Mouse (Mus musculus): ENCODE data around the gene Tnni1.

The Tnni1 gene

DNA sequence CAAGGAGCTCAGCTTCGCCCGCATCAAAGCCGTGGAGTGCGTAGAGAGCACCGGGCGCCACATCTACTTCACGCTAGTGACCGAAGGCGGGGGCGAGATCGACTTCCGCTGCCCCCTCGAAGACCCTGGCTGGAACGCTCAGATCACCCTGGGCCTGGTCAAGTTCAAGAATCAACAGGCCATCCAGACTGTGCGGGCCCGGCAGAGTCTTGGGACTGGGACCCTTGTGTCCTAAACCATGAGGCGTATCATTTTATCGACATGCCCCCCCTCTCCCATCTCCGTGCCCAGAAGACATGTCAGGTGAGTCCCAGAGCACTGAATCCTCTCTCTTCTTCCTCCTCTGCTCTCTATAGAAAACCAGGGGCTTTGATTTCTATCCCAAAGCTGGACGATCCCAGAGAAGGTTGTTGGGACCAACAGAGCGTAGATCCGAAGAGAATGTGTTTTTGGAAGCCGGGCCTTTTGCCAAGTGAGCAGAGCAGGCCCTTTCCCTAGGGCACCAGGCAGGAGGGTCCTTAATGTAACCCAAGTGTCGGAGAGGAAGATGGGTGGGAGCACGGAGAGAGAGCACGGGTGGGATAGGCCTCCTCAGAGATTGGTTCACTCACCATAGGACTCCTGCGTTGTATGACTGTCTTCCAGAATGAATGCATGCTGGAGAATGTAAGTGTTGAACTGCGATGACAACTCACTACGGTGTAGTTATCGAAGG, 12.5 kb upstream of the Tnni1 start:
- no peak for DNase-seq (ENCODE audit: extremely low read depth, low read depth, low spot score)

DNA sequence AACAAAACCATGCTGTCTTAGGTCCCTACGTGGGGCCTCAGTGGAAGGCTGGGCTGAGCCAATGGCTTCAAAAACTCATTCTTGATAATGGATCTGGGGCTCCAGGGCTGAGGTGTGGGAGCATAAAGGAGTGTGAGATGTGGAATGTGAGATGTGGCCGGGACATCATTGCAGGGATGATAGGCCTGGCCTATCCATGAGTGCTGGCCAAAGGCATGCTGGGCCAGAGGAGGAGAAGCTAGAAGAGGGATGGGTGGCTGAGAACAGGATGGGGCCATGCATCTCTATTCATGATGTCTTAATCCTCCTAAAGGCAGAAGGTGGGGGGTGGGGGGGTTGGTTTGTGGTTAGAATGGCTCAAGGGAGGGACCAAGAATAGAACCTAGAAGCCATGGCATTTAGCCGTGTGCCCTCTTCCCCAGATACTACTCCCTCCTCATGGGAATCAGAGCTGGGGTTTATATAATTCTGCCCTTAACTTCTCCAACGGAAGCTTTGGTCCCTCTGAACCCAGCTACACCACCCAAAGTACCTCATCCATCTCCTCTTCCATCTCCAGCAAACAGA, 11.8 kb upstream of the Tnni1 start:
- no peak for DNase-seq (ENCODE audit: extremely low read depth, low read depth, low spot score)

DNA sequence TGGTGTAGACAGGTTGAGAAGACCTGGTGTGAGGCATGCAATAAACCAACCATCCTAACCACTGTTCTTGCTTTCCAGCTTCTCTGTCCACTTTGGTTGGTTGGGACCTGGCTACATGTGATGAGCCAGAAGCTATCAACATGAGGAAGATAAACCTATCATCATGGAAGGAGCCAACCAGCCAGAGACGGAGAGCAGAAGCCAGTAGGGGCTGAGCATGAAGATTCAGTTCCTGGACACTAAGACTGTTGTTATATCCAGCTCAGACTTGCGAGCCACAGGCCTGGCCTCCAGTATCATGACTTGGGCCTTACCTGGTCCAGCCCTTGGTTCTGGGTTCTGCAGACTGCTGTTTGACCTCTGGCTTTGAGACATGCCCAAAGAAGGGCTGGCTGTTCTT, 10.8 kb upstream of the Tnni1 start:
- DNase-seq (ENCODE audit: extremely low read depth, low read depth, low spot score), result no peak

GRCm38 (mm10) chr1:135770237-135770636, 9.0 kb upstream of the Tnni1 start:
- no peak for DNase-seq (ENCODE audit: extremely low read depth, low read depth, low spot score)

DNA sequence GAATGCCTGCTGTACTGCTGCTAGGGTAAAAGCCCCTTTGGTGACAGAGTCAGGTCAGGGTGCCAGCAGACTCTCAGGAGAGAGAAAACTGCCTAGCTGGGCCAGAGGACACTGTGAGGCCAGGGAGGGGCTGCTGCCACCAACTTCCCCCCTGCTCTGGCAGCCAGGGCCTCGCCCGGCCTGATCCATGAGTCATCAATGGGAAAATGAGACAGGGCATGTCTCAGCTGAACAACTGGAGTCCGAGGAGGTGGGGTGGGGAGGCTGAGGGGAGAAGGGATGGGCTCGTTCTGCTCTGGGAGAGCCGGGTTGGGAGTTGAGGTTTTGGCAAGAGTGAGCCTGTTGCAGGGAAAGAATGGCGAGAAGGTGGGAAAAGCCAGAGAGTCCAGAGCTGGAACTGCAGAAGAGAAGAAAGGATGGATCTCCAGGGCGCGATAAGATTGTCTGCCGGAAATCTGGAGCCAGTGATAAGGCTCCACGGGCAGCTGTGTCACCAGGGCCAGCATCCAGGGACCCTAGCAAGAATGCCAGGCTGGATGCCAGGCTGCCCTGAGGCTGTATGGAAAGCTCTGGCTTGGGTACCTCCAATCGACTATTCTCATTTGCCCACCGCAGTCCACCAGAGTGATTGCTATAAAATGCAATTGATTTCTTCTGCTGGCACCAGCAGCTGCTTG, 8.2 kb upstream of the Tnni1 start:
- no peak for DNase-seq (ENCODE audit: extremely low read depth, low read depth, low spot score)

DNA sequence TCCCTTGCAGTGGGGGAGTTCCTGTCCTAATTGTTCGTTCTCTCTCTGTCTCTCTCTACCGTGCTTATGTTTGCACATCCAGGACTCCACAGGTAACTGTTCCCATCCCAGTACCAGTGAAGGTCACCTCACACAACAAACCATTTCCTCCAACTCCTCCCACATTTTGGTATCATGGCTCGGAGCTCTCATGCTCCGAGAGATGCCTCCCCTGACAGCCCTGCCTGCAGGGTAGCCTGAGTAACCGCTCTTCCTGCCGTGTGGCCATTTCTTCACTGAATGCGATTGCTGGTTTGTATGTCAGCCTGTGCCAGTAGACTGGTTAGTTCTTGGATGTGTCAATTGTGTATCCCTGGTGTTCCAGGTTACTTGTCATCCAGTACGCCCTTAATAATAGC, 7.7 kb upstream of the Tnni1 start:
- no peak for DNase-seq (ENCODE audit: extremely low read depth, low read depth, low spot score)

DNA sequence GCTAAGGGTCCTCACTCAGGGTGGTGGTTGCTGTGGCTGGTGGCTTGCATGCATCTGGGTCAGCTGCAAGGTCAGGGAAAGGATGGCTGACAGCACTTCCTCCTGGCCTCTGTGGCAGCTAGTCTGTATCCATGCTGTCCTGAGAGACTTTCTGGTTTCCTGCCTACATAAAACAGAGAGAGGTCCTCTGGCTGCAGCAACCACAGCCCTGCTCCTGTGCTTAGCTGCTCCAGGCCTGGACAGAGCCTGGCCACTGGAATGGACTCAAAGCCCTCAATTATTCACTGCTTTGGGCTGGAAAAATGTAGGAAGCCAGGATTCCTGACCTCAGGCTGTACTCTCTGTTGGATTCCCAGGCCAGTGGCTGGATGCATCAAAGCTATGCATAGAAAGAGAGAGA, 2.6 kb upstream of the Tnni1 start:
- DNase-seq (ENCODE audit: extremely low read depth, low read depth, low spot score), result no peak

DNA sequence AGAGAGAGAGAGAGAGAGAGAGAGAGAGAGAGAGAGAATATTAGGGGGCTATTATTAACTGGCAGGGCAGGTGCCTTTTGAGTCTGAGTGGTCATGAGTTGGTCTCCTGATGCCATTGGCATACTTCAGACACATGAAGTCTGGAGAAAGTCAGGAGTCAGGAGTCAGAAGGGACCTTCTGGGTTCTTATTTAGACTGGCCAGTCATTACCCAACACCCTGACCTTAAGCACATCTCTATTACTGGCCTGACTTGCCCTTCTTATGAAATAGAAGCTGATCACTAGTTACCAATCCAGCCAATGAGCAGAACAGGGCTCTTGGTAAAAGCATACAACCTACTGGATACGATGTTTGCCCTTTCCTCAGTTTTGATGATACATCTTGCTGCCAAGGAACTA, 2.2 kb upstream of the Tnni1 start:
- DNase-seq (ENCODE audit: extremely low read depth, low read depth, low spot score), result no peak

DNA sequence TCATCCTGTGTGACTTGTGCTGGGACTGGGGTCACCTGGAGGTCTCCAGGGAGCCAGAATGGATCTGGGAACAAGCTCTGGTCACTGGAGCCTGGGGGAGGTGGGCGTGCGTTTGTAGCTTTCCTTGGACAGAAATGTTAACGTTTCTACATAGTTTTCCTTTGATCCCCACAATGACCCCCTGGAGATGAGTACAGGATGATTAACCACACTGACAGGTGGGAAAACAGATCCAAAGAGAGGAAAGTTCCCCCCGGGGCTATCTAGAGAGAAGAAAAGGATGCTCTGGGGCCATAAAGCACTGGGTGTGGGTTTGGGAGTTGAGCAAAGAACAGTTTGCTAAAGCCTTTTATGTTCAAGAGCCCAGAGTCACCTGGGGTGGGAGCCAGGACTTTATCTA, 1.4 kb downstream of the Tnni1 start:
- no peak for DNase-seq (ENCODE audit: extremely low read depth, low read depth, low spot score)

- DNase-seq (ENCODE audit: extremely low read depth, low read depth, low spot score), result no peak
These were observed 2.0 kb downstream of the Tnni1 start for GRCm38 (mm10) chr1:135781220-135781619.

GRCm38 (mm10) chr1:135782816-135783215, 3.6 kb downstream of the Tnni1 start:
- DNase-seq (ENCODE audit: extremely low read depth, low read depth, low spot score), result no peak

DNA sequence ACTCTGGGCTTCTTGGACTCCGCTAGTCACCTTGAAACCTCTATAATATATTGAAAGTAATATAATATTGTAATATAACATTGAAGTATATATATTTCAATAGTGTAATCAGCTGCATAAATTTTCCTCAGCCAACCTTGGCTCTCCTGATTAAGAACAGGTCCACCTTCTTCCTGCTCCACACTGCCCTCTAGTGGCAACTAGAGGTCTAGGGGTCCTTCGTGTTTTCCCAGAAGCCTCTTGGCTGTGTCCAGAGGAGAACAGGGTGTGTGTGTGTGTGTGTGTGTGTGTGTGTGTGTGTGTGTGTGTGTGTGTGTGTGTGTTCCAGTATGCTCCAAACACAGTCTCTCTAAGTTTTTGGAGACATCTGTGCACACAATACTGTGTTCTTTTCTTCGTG, 8.6 kb downstream of the Tnni1 start:
- no peak for DNase-seq (ENCODE audit: extremely low read depth, low read depth, low spot score)

DNA sequence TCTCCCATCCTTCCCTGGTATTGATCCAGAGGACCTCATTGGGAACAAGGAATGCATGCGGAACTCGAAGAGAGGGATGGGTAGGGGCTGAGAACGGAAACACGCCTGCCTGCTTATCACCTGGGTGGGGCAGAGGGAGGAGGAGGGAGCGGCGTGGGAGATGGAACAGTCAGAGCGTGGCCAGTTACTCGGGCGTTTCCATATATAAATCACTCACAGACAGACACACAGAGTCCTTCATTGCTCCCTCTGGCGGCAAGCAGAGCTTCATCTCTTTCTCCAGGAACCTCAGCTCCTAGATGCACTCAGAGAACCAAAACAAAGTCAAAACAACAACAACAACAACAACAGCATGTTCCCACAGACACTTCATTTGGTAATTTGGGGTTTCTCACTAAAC, 9.5 kb downstream of the Tnni1 start:
- no peak for DNase-seq (ENCODE audit: extremely low read depth, low read depth, low spot score)

DNA sequence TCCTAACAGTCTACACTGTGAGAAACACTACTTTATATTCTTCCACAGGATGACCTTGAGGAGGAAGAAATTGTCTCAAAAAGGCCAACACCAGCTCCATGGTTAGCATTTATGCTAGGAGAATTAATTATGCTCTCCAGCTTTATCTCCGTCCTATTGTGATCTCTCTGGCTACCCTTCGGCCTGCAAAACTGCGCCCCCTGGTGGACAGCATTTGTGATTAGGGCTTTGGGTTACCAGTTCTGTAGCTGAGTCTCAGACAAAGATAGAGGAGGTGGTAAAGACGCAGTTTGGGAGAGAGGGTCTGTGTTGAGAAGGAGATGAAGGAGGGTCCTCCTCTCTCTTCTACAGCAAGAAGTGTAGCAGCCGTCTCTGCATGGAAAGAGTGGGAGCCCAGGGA, 10.6 kb downstream of the Tnni1 start:
- DNase-seq (ENCODE audit: extremely low read depth, low read depth, low spot score), result no peak

DNA sequence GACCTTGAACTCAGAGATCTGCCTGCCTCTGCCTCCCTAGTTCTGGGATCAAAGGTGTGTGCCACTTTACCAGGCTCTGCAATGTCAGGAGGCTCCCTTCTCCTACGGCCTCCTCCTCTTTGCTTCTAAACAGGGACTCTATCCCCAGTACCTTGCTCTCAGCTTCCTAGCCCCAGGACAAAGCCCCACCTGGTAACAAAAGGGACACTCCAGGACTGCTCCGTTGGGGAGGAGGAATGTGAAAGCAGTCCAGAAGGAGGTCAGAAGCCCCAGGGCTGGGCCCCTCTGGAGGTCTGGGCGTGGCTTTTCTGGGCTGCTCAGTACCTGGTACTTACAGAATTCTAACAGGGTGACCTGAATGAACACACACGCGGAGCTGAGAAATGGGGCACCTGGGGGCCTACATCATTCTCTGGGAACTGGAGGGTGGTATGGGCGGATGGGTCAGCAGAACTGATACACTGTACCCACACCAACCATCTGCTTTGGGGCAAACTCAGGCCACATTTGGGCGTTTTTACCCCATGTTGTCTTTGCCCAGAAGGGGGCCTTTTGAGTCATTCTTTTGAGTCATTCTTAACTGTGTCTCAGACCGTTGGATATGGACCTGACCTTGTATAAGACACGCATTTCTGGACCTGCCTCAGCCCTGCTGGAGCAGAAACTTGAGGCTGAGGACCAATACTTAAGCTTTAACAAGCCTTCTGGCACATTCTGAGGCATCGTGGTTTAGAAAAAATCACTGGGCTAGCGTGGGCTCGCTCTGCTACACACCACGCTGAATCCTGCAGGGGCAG, 13.1 kb downstream of the Tnni1 start:
- DNase-seq (ENCODE audit: extremely low read depth, low read depth, low spot score), result no peak

DNA sequence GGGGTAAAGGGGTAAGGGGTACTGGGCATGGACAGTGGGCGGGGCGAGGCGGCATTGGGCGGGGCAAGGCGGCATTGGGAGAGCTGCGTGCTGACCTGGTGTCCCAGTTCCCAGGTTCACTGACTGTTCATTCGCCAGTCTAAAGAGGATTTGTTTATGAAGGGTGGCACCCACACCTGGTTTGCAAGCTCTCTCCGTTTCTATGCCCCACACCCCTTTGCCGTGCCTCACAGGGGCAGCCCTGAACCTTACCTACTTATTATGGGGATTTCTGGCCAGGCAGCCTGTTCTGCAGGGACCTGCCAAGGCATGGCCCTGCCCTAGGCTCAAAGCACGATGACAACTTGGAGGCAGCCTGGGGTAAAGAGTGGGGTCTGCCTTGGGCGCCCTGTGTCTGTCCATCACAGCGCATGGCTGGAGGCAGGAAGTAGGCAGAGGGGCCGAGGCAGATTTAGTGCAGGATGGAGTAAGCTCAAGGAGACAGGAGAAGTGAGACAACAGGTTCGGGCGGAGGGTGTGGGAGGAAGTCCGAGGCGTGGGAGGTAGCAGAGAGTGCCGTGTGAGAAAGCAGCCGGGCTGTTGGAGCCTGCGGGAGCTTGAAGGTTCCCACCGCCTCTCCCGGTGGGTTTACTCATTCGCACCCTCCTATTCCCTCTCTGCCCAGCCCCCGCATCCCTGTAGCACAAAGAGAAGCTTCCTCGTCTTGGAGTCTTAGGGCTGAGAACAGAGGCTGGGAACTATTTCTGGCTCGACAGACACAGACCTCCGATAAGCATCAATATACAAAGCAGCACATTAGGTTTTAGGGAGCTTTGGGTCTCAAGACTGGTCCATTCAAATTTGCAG, 14.4 kb downstream of the Tnni1 start:
- DNase-seq (ENCODE audit: extremely low read depth, low read depth, low spot score), result no peak

DNA sequence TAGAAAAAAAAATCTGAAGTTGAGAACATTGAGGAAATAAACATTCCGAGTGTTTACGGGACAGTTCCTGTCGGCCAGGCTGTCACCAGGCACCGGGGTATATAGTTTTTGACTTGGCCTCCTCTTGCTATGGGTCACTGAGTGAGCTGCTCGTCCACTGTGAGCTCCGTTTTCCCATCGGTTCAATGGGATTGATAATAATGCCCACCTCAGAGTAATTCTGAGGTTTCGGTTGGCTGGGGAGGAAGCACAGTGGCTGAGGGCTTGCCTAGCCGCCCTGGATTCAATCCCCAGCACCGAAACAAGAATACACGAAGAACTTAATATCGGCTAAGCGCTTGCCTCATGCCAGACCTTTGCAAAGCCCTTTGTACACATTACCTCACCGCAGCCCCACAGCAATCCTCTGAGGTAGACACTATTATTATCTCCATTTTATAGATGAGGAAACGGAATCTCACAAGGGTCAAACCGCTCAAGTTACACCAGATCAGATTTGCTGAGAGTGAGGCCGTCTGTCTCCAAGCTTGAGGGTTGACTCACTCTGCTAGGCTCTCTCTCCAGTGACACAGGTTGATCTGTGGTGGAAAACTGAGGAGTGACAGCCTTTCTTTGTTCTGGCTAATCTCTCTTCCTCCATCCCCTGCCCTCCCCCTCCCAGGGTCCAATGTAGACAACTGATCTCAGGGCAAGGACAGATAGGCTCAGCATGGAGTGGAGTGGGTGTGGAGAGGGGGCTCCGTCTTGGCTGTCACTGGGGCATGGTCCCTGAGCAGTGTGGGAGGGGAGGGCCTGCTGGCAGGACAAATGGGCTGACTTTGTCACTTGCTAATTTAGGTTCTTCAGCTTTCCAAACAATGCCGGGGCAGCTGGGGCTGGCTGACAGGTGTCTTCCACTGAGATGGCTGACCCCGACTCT, 15.2 kb downstream of the Tnni1 start:
- no peak for DNase-seq (ENCODE audit: extremely low read depth, low read depth, low spot score)

DNA sequence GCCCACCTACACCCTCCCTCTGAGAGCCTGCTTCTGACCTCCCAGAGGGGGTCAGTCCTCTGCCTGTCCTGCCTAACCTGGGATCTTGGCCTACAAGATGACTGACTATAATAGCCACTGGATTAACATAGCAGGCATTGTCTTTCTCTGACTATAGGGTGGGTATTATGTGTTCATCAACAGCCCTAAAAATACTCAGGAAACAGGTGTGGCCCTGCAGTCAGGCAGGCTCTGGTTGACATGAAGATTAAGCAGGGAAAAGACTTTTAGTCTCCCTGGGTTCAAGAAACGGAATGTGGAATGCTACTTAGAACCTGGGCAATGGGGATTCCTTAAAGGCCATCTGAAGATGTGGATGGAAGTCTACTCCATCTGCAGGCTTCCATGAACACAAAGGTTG, 19.3 kb downstream of the Tnni1 start:
- no peak for DNase-seq (ENCODE audit: extremely low read depth, low read depth, low spot score)

GRCm38 (mm10) chr1:135799109-135799627, 19.9 kb downstream of the Tnni1 start:
- DNase-seq (ENCODE audit: extremely low read depth, low read depth, low spot score), result no peak
